Mouse (Mus musculus) MEL (cell line): ENCODE measurements at regions not wholly inside any gene's neighbourhood (a gene's known extent, or its start where the extent isn't known, plus 50 kb on each side); places are given as distances from the start of the nearest gene placed in this dataset.

Source experiments
- CTCF ChIP-seq, 3 experiments: IDR thresholded peaks in 2 of 3; conservative IDR thresholded peaks in 1 of 3; 2 replicates each; pipeline ENCODE4 v1.5.1; 2011 to 2012; ENCODE audit warnings: low read length in 3 of 3, low read depth in 2 of 3, mild to moderate bottlenecking in 2 of 3, improper control_type of control experiment in 1 of 3, inconsistent platforms in 1 of 3, mixed read lengths in 1 of 3, moderate library complexity in 1 of 3; ENCODE audit not compliant: control insufficient read depth in 1 of 3, insufficient read depth in 1 of 3, poor library complexity in 1 of 3, severe bottlenecking in 1 of 3
- MEF2A ChIP-seq: IDR thresholded peaks from 2 replicates; pipeline ENCODE4 v1.6.1; 2014; ENCODE audit warnings: low read depth, mild to moderate bottlenecking, inconsistent platforms, low read length, improper control_type of control experiment; ENCODE audit not compliant: poor library complexity, insufficient replicate concordance, severe bottlenecking; ENCODE audit errors: extremely low read depth

DNA sequence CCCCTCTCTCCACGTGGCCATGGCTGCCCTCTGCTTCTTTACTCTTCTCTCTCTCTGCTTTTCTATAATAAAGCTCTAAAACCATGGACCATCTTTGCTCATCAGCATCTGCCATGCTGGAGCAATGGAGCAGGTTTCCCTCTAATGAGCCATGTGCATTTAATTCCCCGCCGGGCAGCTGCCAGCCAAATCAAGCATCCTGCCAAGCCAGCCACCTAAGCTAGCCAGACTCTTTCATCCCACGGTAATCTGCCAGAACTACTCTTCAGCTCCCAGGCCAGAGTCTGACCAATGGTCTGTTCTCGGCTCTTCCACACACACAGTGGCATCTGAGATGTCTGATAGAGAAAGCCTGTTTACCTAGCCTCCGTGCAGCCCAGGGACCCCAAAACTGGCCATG is 70.8 kb downstream of the Duxbl3 start:
- TF ChIP-seq MEF2A, result no peak
- TF ChIP-seq CTCF (IDR thresholded peaks at IDR 0.05 in 2 of 3, conservative IDR thresholded peaks at IDR 0.05 in 1 of 3; ENCODE audit: control insufficient read depth in 1 of 3, insufficient read depth in 1 of 3, low read depth in 2 of 3, low read length in 3 of 3, poor library complexity in 1 of 3, severe bottlenecking in 1 of 3), result no peak
